Mouse (Mus musculus) hindbrain, embryonic 15.5 days (tissue): ENCODE results near the gene 4921507P07Rik. TPM values are rescaled to one million over a fixed set of nuclear protein-coding genes. Genes with fewer than 3 reads are reported as not detected.
"Not testable (repeated sequence)": the region's sequence is repeated elsewhere in the genome, so short reads cannot be mapped to it uniquely, and the experiment has no call there.

Experiments
- ATAC-seq: fragments of 200-750 bp; cut with Nextera tagmentation; 2 replicates; pipeline ENCODE4 v1.8.0; 2017; ENCODE audit warnings: low read depth, moderate number of reproducible peaks, moderate TSS enrichment; ENCODE audit not compliant: low FRiP score
- H3K27ac ChIP-seq: fragments of 300-500 bp; sonication (generic); replicated peaks from 2 replicates; pipeline ENCODE4 v1.5.1; 2015; ENCODE audit warnings: mild to moderate bottlenecking, inconsistent platforms
- H3K27me3 ChIP-seq: fragments of 300-500 bp; sonication (generic); 2 replicates; pipeline ENCODE4 v1.6.1; 2015; ENCODE audit warnings: control low read depth, inconsistent platforms
- H3K36me3 ChIP-seq: fragments of 300-500 bp; sonication (generic); 2 replicates; pipeline ENCODE4 v1.6.1; 2015; ENCODE audit warnings: control low read depth, inconsistent platforms
- H3K4me1 ChIP-seq: fragments of 300-500 bp; sonication (generic); replicated peaks from 2 replicates; pipeline ENCODE4 v1.6.1; 2015; ENCODE audit warnings: control low read depth, inconsistent platforms
- H3K4me2 ChIP-seq: fragments of 300-500 bp; sonication (generic); 2 replicates; pipeline ENCODE4 v1.6.1; 2015; ENCODE audit warnings: moderate library complexity, mild to moderate bottlenecking, inconsistent platforms
- H3K4me3 ChIP-seq: fragments of 300-500 bp; sonication (generic); 2 replicates; pipeline ENCODE4 v1.5.1; 2015; ENCODE audit warnings: mild to moderate bottlenecking, inconsistent platforms
- H3K9ac ChIP-seq: fragments of 300-500 bp; sonication (generic); 2 replicates; pipeline ENCODE4 v1.6.1; 2015; ENCODE audit warnings: inconsistent platforms
- H3K9me3 ChIP-seq: fragments of 300-500 bp; sonication (generic); 2 replicates; pipeline ENCODE4 v1.6.1; 2016; ENCODE audit warnings: control low read depth, inconsistent platforms
- WGBS: fragments of 180-500 bp; shearing (Covaris S2); methylation state at CpG from one replicate; pipeline ENCODE4 v1.1.7; 2015; 5-methylcytosine and 5-hydroxymethylcytosine counted together
- polyA plus RNA-seq: library from polyadenylated mRNA; unstranded; fragments of >200 nt; fragmentation: Nextera tagmentation; extraction: Ambion mirVana; gene quantifications from 2 replicates; pipeline ENCODE4 v1.2.1, GENCODE M21; 2015

The 4921507P07Rik gene
- polyA plus RNA-seq, 1 experiment from 2014 or later, result 3.4 TPM

GRCm38 (mm10) chr6:50588251-50588650 is 8.2 kb downstream of the 4921507P07Rik start:
- Histone ChIP-seq H3K27ac (no peak overlapping the region), H3K36me3 (no peaks in the 10 kb centered on the region), H3K9me3 (no peaks in the 10 kb centered on the region), H3K27me3 (no peaks in the 10 kb centered on the region), H3K4me2 (no peak overlapping the region), H3K4me1 (no peaks in the 10 kb centered on the region), H3K9ac (no peak overlapping the region), H3K4me3 (no peak overlapping the region)
- 88% methylated on average over 1 of the region's 1 CpGs for WGBS
- no peak for ATAC-seq

DNA sequence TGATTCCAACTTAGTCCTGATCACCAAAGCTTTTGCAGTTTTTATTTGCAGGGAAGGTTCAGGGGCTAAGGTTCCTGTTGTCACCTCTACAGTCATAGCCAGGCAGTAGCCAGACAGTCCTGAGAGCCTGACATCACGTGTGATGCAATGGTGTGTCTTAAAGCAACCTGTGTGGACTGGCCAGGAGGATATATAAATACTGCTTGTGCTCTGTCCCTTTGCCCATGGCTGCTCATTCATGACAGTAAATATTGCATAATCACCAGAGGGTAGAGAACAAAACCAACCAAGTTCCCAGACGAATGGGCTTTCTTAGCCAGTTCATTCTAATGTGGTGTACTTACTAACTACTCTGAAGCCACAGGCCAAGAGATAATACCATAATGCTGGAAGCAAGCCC is 9.0 kb downstream of the 4921507P07Rik start:
- H3K4me3 ChIP-seq, result no peak overlapping the region
- 89% methylated on average over 2 of the region's 2 CpGs for WGBS
- no peak for ATAC-seq
- no peaks in the 10 kb centered on the region for H3K36me3 ChIP-seq
- H3K9ac ChIP-seq, result no peak overlapping the region
- H3K4me1 ChIP-seq, result no peaks in the 10 kb centered on the region
- no peaks in the 10 kb centered on the region for H3K27me3 ChIP-seq
- H3K27ac ChIP-seq, result no peak overlapping the region
- no peak overlapping the region for H3K4me2 ChIP-seq
- H3K9me3 ChIP-seq, result no peaks in the 10 kb centered on the region

DNA sequence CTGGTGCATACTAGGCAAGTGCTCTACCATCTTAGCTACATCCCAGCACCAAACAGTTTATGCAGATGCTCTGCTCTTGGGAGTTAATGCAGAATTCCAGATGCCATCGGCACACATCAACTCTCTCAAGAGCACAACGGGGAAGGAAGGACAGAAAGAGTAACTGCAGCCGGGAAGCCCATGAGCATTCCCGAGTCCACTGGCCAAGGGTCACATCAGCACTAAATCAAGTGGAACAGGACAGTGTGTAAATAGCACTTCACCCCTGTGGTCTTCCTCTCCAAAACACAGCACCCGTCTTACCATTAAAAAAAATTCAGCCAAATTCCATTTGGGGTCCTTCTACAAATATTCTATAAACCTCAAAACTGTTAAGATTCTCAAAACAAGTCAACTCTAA is 10.1 kb downstream of the 4921507P07Rik start:
- ATAC-seq, result no peak
- Histone ChIP-seq H3K4me2 (no peak overlapping the region), H3K4me1 (no peaks in the 10 kb centered on the region), H3K9me3 (no peaks in the 10 kb centered on the region), H3K9ac (no peak overlapping the region), H3K27ac (no peak overlapping the region), H3K4me3 (no peak overlapping the region), H3K27me3 (no peaks in the 10 kb centered on the region), H3K36me3 (no peaks in the 10 kb centered on the region)
- WGBS, result 81% methylated on average over 5 of the region's 5 CpGs

DNA sequence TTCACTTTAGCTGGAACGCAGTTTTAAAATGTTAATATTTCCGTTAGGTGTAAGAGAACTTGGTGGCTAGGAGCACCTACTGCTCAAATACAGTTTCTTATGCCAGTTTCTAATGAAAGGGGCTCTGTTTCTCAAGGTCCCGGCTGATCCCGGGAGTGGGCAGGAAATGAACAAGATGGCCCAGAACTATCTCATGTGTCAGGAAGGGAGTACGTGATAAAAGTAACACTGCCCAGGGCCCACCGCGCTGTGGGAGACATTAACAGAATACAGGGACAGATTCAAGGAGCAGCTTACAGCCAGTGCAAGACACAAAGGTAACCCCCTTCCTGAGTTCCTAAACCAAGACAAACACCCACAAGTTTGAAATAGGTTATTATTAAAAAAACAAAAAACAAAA is 10.7 kb downstream of the 4921507P07Rik start:
- ATAC-seq, result no peak
- Histone ChIP-seq H3K9ac (no peak overlapping the region), H3K27me3 (no peaks in the 10 kb centered on the region), H3K4me3 (no peak overlapping the region), H3K4me1 (no peaks in the 10 kb centered on the region), H3K4me2 (no peak overlapping the region), H3K27ac (no peak overlapping the region), H3K9me3 (no peaks in the 10 kb centered on the region), H3K36me3 (no peaks in the 10 kb centered on the region)
- 92% methylated on average over 7 of the region's 7 CpGs for WGBS

DNA sequence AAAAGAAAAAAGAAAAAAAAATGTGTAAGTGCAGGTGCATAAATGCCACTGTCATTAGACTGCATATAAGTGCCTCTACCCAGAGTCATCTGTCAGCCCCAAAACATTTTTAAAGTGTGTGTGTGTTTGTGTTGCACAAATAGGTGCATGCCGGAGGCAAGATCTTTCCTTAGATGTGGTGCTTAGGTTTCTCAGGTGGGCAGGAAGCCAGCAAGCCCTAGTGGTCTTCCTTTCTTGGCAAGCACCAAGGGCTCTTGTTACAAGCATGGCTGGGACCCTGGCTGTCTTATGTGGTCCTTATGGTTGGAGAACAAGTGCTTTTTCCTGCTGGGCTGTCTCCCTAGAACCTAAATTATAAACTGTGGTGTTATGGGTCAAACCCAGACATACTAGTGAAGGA is 24.8 kb downstream of the 4921507P07Rik start:
- H3K27me3 ChIP-seq, result no peaks in the 10 kb centered on the region
- no peak overlapping the region for H3K4me2 ChIP-seq
- no peak overlapping the region for H3K27ac ChIP-seq
- no peak overlapping the region for H3K9ac ChIP-seq
- H3K4me3 ChIP-seq, result no peak overlapping the region
- H3K4me1 ChIP-seq, result peaks cover 8% of the 10 kb centered on the region
- ATAC-seq, result no peak
- H3K36me3 ChIP-seq, result no peaks in the 10 kb centered on the region
- 97% methylated on average over 1 of the region's 1 CpGs for WGBS
- H3K9me3 ChIP-seq, result no peaks in the 10 kb centered on the region

DNA sequence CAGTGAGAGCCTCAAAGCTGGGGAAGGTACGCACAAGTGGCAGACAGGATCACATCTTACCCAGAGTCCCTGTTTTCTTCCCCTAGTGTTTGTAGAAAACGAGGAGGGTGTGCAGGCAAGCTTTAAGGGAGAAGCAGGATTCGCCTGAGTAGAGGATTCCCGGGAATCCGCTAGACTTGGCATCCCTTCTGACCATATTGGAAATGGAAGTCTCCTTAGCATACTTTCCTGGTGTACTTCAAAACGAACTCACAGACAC is 29.5 kb downstream of the 4921507P07Rik start:
- no peaks in the 10 kb centered on the region for H3K9me3 ChIP-seq
- peak overlapping the region; percentile 91 for H3K27ac ChIP-seq
- H3K9ac ChIP-seq, result peak overlapping the region; percentile 91
- ATAC-seq, result no peak; the same call in 1 of the 2 replicates
- H3K4me2 ChIP-seq, result peak overlapping the region; percentile 67
- H3K4me3 ChIP-seq, result peak overlapping the region; percentile 80
- H3K27me3 ChIP-seq, result no peaks in the 10 kb centered on the region
- peaks cover 15% of the 10 kb centered on the region for H3K4me1 ChIP-seq
- 14% methylated on average over 6 of the region's 6 CpGs for WGBS
- H3K36me3 ChIP-seq, result peaks cover 21% of the 10 kb centered on the region

DNA sequence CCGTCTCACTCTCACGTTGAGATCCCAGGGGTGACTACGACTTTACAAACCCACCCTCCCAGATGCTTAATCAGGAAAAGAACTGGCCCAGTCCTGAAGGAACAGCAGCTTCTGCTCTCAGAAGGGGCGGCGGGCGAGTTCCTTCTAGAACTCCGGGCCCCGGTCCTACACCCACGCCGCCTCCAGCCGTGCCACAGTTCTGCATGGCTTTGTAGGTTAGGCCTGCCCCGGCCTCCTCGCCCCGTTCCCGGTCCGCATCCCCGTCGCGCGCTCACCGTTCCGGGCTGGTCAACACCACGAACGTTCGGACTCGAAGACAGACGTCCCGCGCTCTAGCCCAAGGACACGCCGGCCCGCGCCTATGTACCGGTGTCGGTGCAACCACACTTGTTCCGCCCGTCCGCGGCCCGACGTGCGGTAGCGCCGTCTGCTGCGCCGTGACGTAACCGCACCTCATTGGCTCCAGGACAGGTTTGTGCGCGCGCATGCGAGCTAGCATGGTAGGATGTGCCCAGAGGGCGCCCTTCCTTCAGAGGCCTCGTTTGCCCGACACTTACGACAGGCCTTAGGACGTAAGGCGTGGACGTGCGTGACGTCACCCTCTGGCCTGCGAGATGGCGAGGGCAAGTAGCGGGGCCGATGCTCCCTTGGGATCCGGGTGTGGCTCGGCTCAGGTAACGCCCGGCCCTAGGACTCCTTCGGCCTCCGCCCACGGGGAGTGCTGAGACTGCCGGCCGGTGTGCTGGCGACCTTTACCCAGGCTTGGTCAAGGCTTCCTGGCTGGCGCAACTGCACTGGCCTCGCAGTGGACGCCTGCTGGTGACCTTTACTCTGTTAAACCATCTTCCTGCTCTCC is 30.1 kb downstream of the 4921507P07Rik start, which contains the start of gene Cycs:
Gene Cycs (minus strand): TSS at position 398 of the 856 bp plus-strand sequence.
- peak within 1 kb of the TSS; percentile 91 for H3K27ac ChIP-seq
- H3K4me3 ChIP-seq, result peak within 1 kb of the TSS; percentile 80
- peaks cover 15% of the 10 kb centered on the region for H3K4me1 ChIP-seq
- peak; percentile 99 for ATAC-seq
- under 1% methylated on average over 78 of the region's 78 CpGs for WGBS
- peak within 1 kb of the TSS; percentile 67 for H3K4me2 ChIP-seq
- no peaks in the 10 kb centered on the region for H3K9me3 ChIP-seq
- peak within 1 kb of the TSS; percentile 91 for H3K9ac ChIP-seq
- H3K27me3 ChIP-seq, result no peaks in the 10 kb centered on the region
- H3K36me3 ChIP-seq, result peaks cover 21% of the 10 kb centered on the region

DNA sequence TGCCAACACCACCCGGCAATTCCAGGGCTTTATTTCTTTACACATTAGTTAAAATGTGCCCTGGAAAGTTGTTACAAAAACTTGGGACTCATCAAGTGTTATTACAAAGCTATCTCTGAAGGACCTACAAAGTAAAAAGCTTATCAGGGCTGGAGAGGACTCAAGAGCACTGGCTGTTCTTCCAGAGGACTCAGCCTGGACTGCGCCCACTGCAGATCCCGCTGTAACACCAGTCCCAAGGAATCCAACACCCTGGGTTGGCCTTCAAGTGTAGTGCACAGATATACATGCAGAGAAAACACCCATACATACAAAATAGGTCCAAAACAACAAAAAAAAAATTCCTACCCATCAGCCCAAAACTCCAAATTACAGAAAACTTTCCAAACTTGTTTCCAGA is 32.8 kb downstream of the 4921507P07Rik start:
- Histone ChIP-seq H3K4me2 (no peak overlapping the region), H3K4me3 (no peak overlapping the region), H3K27me3 (no peaks in the 10 kb centered on the region), H3K9me3 (no peaks in the 10 kb centered on the region), H3K27ac (no peak overlapping the region), H3K4me1 (peaks cover 15% of the 10 kb centered on the region), H3K9ac (no peak overlapping the region), H3K36me3 (peaks cover 21% of the 10 kb centered on the region)
- no peak for ATAC-seq
- WGBS, result 96% methylated on average over 3 of the region's 3 CpGs

- Histone ChIP-seq H3K4me1 (peaks cover 12% of the 10 kb centered on the region), H3K9ac (no peak overlapping the region), H3K27ac (no peak overlapping the region), H3K4me2 (no peak overlapping the region), H3K36me3 (peaks cover 21% of the 10 kb centered on the region), H3K4me3 (no peak overlapping the region), H3K27me3 (no peaks in the 10 kb centered on the region), H3K9me3 (no peaks in the 10 kb centered on the region)
- ATAC-seq, result no peak
- 94% methylated on average over 4 of the region's 4 CpGs for WGBS
Measured at GRCm38 (mm10) chr6:50562421-50562820, 34.0 kb downstream of the 4921507P07Rik start.

GRCm38 (mm10) chr6:50560776-50561175 is 35.7 kb downstream of the 4921507P07Rik start:
- H3K4me2 ChIP-seq, result no peak overlapping the region
- H3K9ac ChIP-seq, result no peak overlapping the region
- 88% methylated on average over 1 of the region's 1 CpGs for WGBS
- H3K4me3 ChIP-seq, result no peak overlapping the region
- H3K9me3 ChIP-seq, result no peaks in the 10 kb centered on the region
- no peak for ATAC-seq
- H3K27me3 ChIP-seq, result no peaks in the 10 kb centered on the region
- H3K4me1 ChIP-seq, result peaks cover 7% of the 10 kb centered on the region
- no peak overlapping the region for H3K27ac ChIP-seq
- peaks cover 21% of the 10 kb centered on the region for H3K36me3 ChIP-seq

- H3K27ac ChIP-seq, result no peak overlapping the region
- H3K4me2 ChIP-seq, result no peak overlapping the region
- H3K36me3 ChIP-seq, result peaks cover 17% of the 10 kb centered on the region
- no peaks in the 10 kb centered on the region for H3K4me1 ChIP-seq
- no peak for ATAC-seq
- no peaks in the 10 kb centered on the region for H3K27me3 ChIP-seq
- no peak overlapping the region for H3K9ac ChIP-seq
- no peak overlapping the region for H3K4me3 ChIP-seq
- 87% methylated on average over 4 of the region's 4 CpGs for WGBS
- H3K9me3 ChIP-seq, result no peaks in the 10 kb centered on the region
Measured at GRCm38 (mm10) chr6:50558877-50559276, 37.6 kb downstream of the 4921507P07Rik start.

GRCm38 (mm10) chr6:50557566-50557965 is 38.9 kb downstream of the 4921507P07Rik start:
- H3K4me2 ChIP-seq, result no peak overlapping the region
- no peak overlapping the region for H3K4me3 ChIP-seq
- no peaks in the 10 kb centered on the region for H3K9me3 ChIP-seq
- 88% methylated on average over 6 of the region's 6 CpGs for WGBS
- H3K36me3 ChIP-seq, result peaks cover 6% of the 10 kb centered on the region
- no peak overlapping the region for H3K9ac ChIP-seq
- no peak for ATAC-seq
- H3K27ac ChIP-seq, result no peak overlapping the region
- no peaks in the 10 kb centered on the region for H3K4me1 ChIP-seq
- H3K27me3 ChIP-seq, result no peaks in the 10 kb centered on the region

DNA sequence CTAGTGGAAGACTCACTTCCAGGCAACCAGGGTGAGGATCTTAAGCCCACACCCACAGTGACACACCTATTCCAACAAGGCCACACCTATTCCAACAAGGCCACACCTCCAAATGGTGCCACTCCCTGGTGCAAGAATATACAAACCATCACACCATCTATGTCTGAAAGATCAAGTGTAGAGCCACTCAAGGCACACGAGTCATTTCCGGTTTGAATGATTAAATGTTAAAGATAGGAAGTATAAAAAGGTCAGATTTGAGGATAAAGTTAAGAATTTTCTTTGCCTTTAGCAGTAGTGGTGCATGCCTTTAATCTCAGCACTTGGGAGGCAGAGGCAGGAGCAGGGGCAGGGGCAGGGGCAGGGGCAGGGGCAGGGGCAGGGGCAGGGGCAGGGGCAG is 42.2 kb downstream of the 4921507P07Rik start:
- not testable (repeated sequence) for H3K4me3 ChIP-seq, H3K9me3 ChIP-seq, ATAC-seq, H3K4me1 ChIP-seq, H3K36me3 ChIP-seq, H3K27ac ChIP-seq, H3K4me2 ChIP-seq, H3K9ac ChIP-seq, H3K27me3 ChIP-seq
- WGBS, result 89% methylated on average over 2 of the region's 2 CpGs
